Mouse (Mus musculus): ENCODE data around the gene Gm12169. TPM values are rescaled to one million over a fixed set of nuclear protein-coding genes. Genes with fewer than 3 reads are reported as not detected.

Gm12169 gene
- polyA plus RNA-seq, 1 experiment from 2014 or later: not detected

GRCm38 (mm10) chr11:46569107-46569506, 45.1 kb downstream of the Gm12169 start:
- DNase-seq (ENCODE audit: low spot score) (no peak), ATAC-seq (ENCODE audit: insufficient read depth, low FRiP score, low TSS enrichment) (no peak)

GRCm38 (mm10) chr11:46571327-46571726, 47.3 kb downstream of the Gm12169 start, which contains the start of gene BC053393:
TSS of gene BC053393 (plus strand) at chr11:46571536.
- Histone ChIP-seq H3K9ac (ENCODE audit: low read length) (no peak within 1 kb of the TSS), H3K36me3 (ENCODE audit: control insufficient read depth, insufficient read depth, low read length) (no peaks in the 10 kb centered on the region), H3K27me3 (ENCODE audit: control insufficient read depth, insufficient read depth, low read length) (no peaks in the 10 kb centered on the region), H3K4me2 (ENCODE audit: low read depth) (no peak within 1 kb of the TSS), H3K4me1 (ENCODE audit: control insufficient read depth, insufficient read depth, low read length) (no peaks in the 10 kb centered on the region), H3K4me3 (ENCODE audit: low read depth, low read length) (no peak within 1 kb of the TSS), H3K27ac (ENCODE audit: low read depth, low read length) (no peak within 1 kb of the TSS), H3K9me3 (ENCODE audit: control insufficient read depth, low read length) (no peaks in the 10 kb centered on the region)
- DNase-seq (ENCODE audit: low spot score) (no peak), ATAC-seq (ENCODE audit: insufficient read depth, low FRiP score, low TSS enrichment) (no peak)
- 89% methylated on average over 1 of the region's 1 CpGs for WGBS

More at GRCm38 (mm10) chr11:46569107-46569506, 45.1 kb downstream of the Gm12169 start:
- Histone ChIP-seq H3K4me3 (ENCODE audit: low read depth, low read length) (no peak overlapping the region), H3K36me3 (ENCODE audit: control insufficient read depth, insufficient read depth, low read length) (no peaks in the 10 kb centered on the region), H3K27ac (ENCODE audit: low read depth, low read length) (no peak overlapping the region), H3K9ac (ENCODE audit: low read length) (no peak overlapping the region), H3K4me1 (ENCODE audit: control insufficient read depth, insufficient read depth, low read length) (no peaks in the 10 kb centered on the region), H3K4me2 (ENCODE audit: low read depth) (no peak overlapping the region), H3K27me3 (ENCODE audit: control insufficient read depth, insufficient read depth, low read length) (no peaks in the 10 kb centered on the region), H3K9me3 (ENCODE audit: control insufficient read depth, low read length) (no peaks in the 10 kb centered on the region)
- 76% methylated on average over 1 of the region's 1 CpGs for WGBS

- Histone ChIP-seq H3K27ac (ENCODE audit: low read depth, low read length) (no peak overlapping the region), H3K9ac (ENCODE audit: low read length) (no peak overlapping the region), H3K9me3 (ENCODE audit: control insufficient read depth, low read length) (no peaks in the 10 kb centered on the region), H3K4me1 (ENCODE audit: control insufficient read depth, insufficient read depth, low read length) (no peaks in the 10 kb centered on the region), H3K27me3 (ENCODE audit: control insufficient read depth, insufficient read depth, low read length) (no peaks in the 10 kb centered on the region), H3K4me3 (ENCODE audit: low read depth, low read length) (no peak overlapping the region), H3K36me3 (ENCODE audit: control insufficient read depth, insufficient read depth, low read length) (no peaks in the 10 kb centered on the region), H3K4me2 (ENCODE audit: low read depth) (no peak overlapping the region)
- ATAC-seq (ENCODE audit: insufficient read depth, low FRiP score, low TSS enrichment) (no peak), DNase-seq (ENCODE audit: low spot score) (no peak)
- 59% methylated on average over 5 of the region's 5 CpGs for WGBS
Measured at GRCm38 (mm10) chr11:46578771-46579281, 54.8 kb downstream of the Gm12169 start.

GRCm38 (mm10) chr11:46580428-46580827, 56.4 kb downstream of the Gm12169 start:
- no peaks in the 10 kb centered on the region for H3K9me3 ChIP-seq (ENCODE audit: control insufficient read depth, low read length)
- no peaks in the 10 kb centered on the region for H3K4me1 ChIP-seq (ENCODE audit: control insufficient read depth, insufficient read depth, low read length)
- H3K27ac ChIP-seq (ENCODE audit: low read depth, low read length): no peak overlapping the region
- H3K4me2 ChIP-seq (ENCODE audit: low read depth): no peak overlapping the region
- no peak overlapping the region for H3K4me3 ChIP-seq (ENCODE audit: low read depth, low read length)
- H3K36me3 ChIP-seq (ENCODE audit: control insufficient read depth, insufficient read depth, low read length): no peaks in the 10 kb centered on the region
- H3K9ac ChIP-seq (ENCODE audit: low read length): no peak overlapping the region
- no peaks in the 10 kb centered on the region for H3K27me3 ChIP-seq (ENCODE audit: control insufficient read depth, insufficient read depth, low read length)
- 89% methylated on average over 3 of the region's 3 CpGs for WGBS
- DNase-seq (ENCODE audit: low spot score) (no peak), ATAC-seq (ENCODE audit: insufficient read depth, low FRiP score, low TSS enrichment) (no peak)

- Histone ChIP-seq H3K9me3 (ENCODE audit: control insufficient read depth, low read length) (no peaks in the 10 kb centered on the region), H3K9ac (ENCODE audit: low read length) (no peak overlapping the region), H3K4me1 (ENCODE audit: control insufficient read depth, insufficient read depth, low read length) (no peaks in the 10 kb centered on the region), H3K4me3 (ENCODE audit: low read depth, low read length) (no peak overlapping the region), H3K4me2 (ENCODE audit: low read depth) (no peak overlapping the region), H3K27ac (ENCODE audit: low read depth, low read length) (no peak overlapping the region), H3K36me3 (ENCODE audit: control insufficient read depth, insufficient read depth, low read length) (no peaks in the 10 kb centered on the region), H3K27me3 (ENCODE audit: control insufficient read depth, insufficient read depth, low read length) (no peaks in the 10 kb centered on the region)
- WGBS: 84% methylated on average over 5 of the region's 5 CpGs
- no peak for ATAC-seq (ENCODE audit: insufficient read depth, low FRiP score, low TSS enrichment)
- no peak for DNase-seq (ENCODE audit: low spot score)
Measured at GRCm38 (mm10) chr11:46582741-46583140, 58.7 kb downstream of the Gm12169 start.

Other genes starting within 250 kb of the Gm12169 start
- gene Cyfip2, start 211.4 kb upstream of the Gm12169 start, polyA plus RNA-seq (2014; fragmentation: Nextera tagmentation; extraction: Ambion mirVana): 55.8 and 66.4 TPM in 2 replicates
- gene Itk, start 134.7 kb upstream of the Gm12169 start, polyA plus RNA-seq (2014; fragmentation: Nextera tagmentation; extraction: Ambion mirVana): not detected in 2 replicates
- not detected in 2 replicates for gene Fam71b, start 127.7 kb upstream of the Gm12169 start, polyA plus RNA-seq (2014; fragmentation: Nextera tagmentation; extraction: Ambion mirVana)
- gene Med7, start 87.3 kb upstream of the Gm12169 start, polyA plus RNA-seq (2014; fragmentation: Nextera tagmentation; extraction: Ambion mirVana): 87.4 and 94.7 TPM in 2 replicates
- gene Havcr2, start 69.3 kb upstream of the Gm12169 start, polyA plus RNA-seq (2014; fragmentation: Nextera tagmentation; extraction: Ambion mirVana): 0.27 TPM in 1 of 2 replicates, not detected in the other
- gene BC053393, start 47.3 kb downstream of the Gm12169 start, polyA plus RNA-seq (2014; fragmentation: Nextera tagmentation; extraction: Ambion mirVana): not detected in 2 replicates
- gene Dppa1, start 105.0 kb downstream of the Gm12169 start, polyA plus RNA-seq (2014; fragmentation: Nextera tagmentation; extraction: Ambion mirVana): not detected in 2 replicates
- 0.32 TPM in 1 of 2 replicates, not detected in the other for gene Timd2, start 182.8 kb downstream of the Gm12169 start, polyA plus RNA-seq (2014; fragmentation: Nextera tagmentation; extraction: Ambion mirVana)
- not detected in 2 replicates for gene Havcr1, start 210.9 kb downstream of the Gm12169 start, polyA plus RNA-seq (2014; fragmentation: Nextera tagmentation; extraction: Ambion mirVana)